Mouse (Mus musculus): Measurements from ENCODE around the gene Fnip2.
"Not testable (repeated sequence)": the region's sequence is repeated elsewhere in the genome, so short reads cannot be mapped to it uniquely, and the experiment has no call there.

The Fnip2 gene

DNA sequence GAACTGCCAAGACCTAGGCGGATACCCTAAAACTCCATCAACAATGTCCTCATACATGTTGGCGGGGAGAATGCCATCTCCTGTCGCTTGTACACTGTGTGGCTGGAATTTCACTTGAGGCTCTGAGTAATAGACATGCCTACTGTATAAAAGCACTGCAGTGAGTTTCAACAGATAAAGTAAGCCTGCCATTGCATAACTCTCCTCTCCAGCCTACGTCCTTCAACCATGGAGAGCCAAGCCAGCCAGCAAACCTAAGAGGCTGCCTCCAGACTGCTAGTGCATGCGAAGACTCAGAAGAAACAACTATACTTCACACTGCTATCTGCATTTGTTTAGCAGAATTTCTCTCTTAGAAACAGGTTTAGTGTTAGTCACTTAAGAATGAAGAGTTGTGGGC is 95.2 kb downstream of the Fnip2 start:
- no peak for DNase-seq

DNA sequence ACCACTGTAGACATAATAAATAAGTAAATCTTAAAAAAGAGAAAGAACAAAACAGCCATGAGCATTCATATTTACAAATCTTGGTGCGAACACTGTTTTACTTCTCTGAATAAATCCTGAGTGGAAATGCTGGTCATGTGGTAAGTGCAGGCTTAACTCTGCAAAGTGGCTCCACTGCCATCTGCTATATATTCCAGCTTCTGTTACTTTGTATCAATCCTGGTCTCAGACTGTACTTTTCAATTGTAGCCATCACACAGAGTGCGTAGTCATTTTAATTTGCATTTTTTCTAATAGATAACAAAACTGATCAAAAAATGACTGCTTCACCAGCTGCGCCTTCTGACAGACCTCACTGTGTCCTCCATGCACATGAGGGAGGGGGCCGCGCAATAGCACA is 98.2 kb downstream of the Fnip2 start:
- no peak for DNase-seq

DNA sequence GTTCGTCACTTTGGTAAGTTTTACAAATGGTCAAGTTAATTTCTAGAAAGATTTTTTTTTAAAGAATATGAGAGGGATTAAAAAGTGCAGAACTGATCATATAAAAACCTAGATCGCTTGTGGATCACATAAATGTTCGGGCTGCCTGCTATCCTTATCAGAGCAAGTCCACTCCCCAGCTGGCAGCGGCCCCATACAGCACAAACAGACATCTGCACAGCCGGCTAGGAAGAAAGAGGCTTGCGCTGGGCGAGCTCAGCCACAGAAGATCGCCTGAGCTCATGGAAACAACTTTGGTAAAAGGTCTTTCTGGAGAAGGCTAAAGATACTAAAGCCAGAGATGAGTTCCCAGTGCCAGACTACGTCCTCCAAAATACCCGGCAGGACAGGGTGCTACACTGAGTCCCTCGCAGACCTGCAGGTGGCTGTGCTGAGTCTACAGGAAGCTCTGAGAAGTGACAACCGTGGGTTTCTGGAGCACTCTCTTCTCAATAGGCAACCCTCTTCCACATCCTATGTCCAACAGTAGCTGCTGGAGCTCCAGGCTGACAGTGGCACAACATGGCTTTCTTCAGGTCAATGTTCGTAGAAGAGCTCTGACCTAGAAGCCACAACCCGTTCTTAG is 108.8 kb downstream of the Fnip2 start:
- DNase-seq, result no peak

GRCm38 (mm10) chr3:79455761-79456160 is 111.8 kb downstream of the Fnip2 start:
- DNase-seq, result no peak

- no peak for DNase-seq
These were observed 114.8 kb downstream of the Fnip2 start for GRCm38 (mm10) chr3:79452696-79453263.

DNA sequence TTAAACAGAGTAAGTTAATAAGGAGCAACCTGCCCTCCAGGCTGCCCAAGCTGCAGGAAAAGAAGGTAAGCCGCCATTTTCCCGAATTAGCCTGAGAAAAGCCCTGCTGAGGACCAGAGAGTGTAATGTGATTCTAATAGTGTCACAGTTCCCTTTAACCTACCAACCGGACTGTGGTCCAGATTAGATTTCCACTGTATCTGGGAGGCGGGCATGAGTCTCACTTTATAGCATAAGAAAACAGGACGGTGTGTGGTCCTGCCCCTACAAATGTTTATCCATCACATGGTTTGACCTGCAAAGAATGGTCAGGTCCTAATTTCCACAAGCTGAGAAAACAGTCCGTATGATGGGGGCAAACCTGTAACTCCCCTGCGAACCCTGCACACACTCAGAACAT is 118.2 kb downstream of the Fnip2 start:
- DNase-seq, result no peak

- no peak for DNase-seq
These were observed 119.2 kb downstream of the Fnip2 start for GRCm38 (mm10) chr3:79448421-79448820.

GRCm38 (mm10) chr3:79446648-79447047 is 120.9 kb downstream of the Fnip2 start:
- not testable (repeated sequence) for DNase-seq

GRCm38 (mm10) chr3:79446124-79446523 is 121.5 kb downstream of the Fnip2 start:
- DNase-seq, result no peak

DNA sequence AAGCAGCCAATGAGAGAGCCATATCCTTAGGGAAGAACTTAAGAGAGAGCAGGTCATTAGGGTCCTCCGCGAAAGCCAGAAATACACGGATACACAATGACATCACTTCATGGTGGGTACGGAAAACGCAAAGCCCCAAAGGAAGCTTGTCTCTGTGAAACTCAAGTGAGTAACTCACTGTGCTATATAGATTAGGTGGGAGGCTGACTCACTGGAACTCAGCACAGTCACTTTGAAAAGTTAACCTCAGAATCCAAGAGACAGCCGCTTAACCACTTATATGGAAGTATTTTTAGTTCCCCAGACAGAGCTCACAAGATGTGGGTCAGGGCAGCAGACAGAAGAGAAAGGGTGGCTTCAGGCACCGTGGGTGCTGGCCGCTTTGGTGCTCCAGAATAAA is 122.6 kb downstream of the Fnip2 start:
- no peak for DNase-seq

GRCm38 (mm10) chr3:79443850-79444249 is 123.7 kb downstream of the Fnip2 start:
- no peak for DNase-seq

- DNase-seq, result no peak
These were observed 126.6 kb downstream of the Fnip2 start for GRCm38 (mm10) chr3:79440976-79441491.

DNA sequence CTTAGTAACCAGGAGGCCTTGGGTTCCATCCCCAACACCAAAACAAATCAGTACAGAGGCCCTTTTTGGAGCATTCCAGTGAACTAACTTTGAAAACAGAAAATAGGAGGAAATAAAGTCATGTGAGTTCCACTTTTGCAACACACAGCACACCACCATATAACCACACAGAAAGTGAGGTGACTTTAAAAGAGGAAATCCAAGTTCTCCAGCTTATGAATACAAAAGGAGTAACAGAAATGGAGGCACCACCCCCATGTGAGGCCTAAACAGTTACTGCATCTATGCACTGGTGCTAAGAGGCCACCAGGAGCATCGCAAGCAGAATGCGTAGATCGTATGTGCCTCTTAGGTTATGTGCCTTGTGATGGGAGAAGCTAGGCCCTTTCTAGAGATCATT is 129.3 kb downstream of the Fnip2 start:
- DNase-seq, result no peak

DNA sequence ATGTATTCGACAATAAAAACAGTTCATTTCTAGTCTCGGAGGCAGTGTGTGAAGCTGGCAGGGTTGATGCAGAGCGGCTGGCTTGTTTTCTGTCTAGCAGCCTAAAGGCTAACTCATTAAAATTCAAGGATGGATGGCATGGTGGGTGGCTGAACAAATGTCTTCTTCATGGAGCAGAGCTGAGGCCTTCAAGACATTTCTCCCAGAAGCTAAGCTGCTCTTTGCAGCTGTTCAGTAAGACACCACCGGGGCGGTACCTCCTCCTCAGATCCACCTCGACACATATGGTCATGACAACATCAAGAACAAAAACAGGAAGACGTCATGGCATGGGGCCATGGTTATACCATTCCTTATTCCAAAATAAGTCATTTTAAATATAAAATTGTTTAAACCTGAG is 131.4 kb downstream of the Fnip2 start:
- DNase-seq, result no peak

GRCm38 (mm10) chr3:79434985-79435384 is 132.6 kb downstream of the Fnip2 start:
- DNase-seq, result no peak

DNA sequence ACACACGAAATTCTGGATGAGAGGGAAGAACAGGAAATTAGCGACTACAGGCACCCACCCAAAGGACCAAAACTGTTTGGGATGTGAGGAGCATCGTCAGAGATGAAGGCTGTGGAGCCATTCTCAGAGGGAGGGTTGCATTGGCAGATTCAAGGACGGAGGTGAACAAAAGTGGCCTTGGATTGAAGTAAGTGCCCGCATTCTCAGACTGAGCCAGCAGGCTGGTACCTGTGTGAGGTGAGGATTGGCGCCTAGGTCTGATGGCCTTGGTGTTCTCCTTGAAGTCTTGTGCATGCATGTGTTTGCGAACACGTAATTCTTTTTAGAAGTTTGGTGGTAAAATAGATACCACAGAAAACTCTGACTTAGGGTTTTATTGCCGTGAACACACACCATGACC is 133.2 kb downstream of the Fnip2 start:
- DNase-seq, result no peak

DNA sequence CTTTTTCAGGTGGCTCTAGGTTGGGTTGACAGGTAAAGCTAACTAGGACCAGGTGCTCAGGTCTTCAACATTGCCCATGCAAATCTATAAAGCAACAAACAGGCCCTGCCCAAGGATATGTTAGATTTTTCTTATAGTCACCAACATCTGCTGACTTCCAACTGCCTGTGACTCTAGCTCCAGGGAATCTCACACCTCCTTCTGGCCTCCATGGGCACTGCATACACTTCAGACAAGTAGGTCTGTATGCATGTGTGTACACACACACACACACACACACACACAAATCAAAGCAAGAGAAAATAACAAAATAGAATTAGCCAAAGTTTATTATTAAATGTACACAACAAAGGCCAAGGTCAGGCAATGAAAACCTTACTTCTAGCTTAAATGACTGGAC is 134.0 kb downstream of the Fnip2 start:
- no peak for DNase-seq

DNA sequence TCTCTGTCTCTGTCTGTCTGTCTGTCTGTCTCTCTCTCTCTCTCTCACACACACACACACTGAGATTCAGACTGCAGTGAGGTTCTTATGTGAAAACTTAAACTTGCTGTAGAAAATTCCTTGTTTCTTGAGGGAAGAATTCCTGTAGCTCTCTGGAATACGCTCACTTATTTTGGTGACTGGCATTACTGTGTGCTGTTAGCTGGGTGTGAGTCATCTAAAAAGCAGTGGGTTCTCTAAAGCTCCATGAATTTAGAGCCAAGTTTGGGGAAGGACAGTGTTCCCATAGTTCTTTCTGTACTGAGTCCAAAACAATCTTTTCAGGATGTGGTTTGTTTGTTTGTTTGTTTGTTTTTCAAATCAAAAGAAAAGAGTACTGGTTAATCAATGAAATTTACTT is 142.2 kb downstream of the Fnip2 start:
- no peak for DNase-seq

DNA sequence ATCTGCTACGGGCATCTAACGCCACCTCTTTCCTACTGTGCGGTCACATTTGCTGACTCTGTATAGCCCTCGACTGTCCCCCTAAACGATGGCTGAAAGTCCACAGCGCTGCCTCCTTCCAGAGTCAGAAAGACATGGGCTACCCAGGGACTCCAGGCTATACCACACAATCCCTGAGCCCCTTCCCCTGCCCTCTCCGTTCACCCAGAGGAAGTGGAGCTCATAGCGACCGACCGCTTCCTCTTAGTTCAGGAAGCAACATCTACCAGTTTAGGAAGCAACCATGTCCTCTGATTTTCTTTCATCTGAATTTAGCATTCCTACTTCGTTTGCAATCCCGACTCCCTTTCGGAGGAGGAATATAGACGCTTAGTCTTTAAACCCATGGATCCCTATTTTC is 148.7 kb downstream of the Fnip2 start:
- DNase-seq, result no peak

GRCm38 (mm10) chr3:79416944-79417680 is 150.5 kb downstream of the Fnip2 start:
- no peak for DNase-seq

DNA sequence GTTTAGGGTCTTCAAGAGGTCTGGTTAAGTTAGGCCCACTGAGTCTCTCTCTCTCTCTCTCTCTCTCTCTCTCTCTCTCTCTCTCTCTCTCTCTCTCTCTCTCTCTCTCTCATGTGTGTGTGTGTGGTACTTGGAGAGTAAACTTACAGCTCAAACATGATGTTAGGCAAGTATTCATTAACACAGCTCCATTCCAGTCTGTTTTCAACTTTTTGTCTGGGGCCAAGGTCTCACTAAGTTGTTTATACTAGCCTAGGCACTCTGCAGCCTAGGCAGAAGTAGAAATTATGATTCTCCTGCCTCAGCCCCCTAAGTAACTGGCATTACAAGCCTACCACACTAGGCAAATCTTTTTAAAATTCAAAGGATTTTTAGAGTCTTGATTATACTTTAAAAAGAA is 151.7 kb downstream of the Fnip2 start:
- no peak for DNase-seq

DNA sequence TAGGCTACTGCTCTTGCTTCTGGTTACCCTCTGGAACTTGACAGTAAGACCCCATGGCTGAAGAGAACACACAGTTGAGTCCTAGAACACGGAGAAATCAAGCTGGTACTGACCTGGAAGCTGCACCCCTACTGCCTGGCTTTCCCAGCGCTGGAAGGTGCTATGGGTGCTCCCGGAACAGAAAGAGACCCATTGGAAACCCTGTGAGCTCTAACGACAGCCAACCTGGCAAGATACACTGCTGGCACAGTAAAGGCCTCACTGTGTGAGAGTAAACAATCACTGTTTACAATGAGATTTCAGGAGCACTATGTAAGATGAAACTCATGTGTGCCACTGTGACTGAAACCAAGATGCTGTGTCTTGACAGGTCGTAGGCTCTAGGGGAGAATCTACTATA is 152.5 kb downstream of the Fnip2 start:
- DNase-seq, result no peak

DNA sequence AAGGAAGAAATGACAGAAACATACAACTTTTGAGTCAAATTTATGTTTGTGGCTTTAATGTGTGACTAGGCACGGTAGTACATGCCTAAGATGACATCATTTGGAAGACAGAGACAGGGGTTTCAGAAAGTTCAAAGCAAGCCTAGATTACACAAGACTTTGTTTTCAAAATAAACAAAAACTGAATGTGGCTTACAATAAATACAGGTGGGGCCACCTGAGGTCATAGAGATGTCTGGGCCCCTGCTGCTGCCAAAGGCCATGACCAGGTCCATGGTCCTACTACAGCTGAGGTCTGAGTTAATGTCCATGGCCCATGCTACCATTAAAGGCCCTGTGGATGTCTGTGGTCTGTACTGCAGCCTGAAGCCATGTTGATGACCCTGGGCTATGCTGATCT is 154.1 kb downstream of the Fnip2 start:
- DNase-seq, result no peak

DNA sequence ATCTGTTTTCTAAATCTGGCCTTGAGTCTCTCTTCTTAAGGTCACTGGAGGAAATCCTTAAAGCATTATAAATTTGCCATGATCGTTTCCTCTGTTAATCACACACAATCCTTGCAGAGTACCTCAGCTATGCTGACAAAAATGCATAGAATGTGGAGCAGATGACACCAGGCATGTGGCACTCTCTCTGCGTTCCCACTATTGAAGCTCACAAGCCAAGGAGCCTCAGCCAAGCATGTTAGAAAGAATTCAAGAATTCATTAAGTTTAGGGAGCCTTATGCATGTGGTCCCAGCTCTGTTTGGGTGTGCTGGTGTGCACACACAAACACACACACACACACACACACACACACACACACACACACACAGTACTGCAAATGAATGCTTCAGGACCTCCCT is 155.9 kb downstream of the Fnip2 start:
- DNase-seq, result no peak
